Mouse (Mus musculus): ENCODE data around the gene Fancd2.

Fancd2 gene

GRCm38 (mm10) chr6:113530932-113531839 is at the start of gene Fancd2, which contains the start of gene Emc3:
Fancd2 (plus strand) TSS chr6:113531682.
Emc3 (minus strand) TSS chr6:113531652.
- DNase-seq (ENCODE audit: low read depth, low spot score), result peak; percentile 58

- DNase-seq (ENCODE audit: low read depth, low spot score), result no peak
Observed at GRCm38 (mm10) chr6:113482477-113483099, 48.9 kb upstream of the Fancd2 start.

- peak; percentile 97 for DNase-seq (ENCODE audit: low read depth, low spot score)
Observed at GRCm38 (mm10) chr6:113483100-113483615, 48.3 kb upstream of the Fancd2 start, which contains the start of gene Creld1. Creld1 (plus strand) TSS chr6:113483297.

DNA sequence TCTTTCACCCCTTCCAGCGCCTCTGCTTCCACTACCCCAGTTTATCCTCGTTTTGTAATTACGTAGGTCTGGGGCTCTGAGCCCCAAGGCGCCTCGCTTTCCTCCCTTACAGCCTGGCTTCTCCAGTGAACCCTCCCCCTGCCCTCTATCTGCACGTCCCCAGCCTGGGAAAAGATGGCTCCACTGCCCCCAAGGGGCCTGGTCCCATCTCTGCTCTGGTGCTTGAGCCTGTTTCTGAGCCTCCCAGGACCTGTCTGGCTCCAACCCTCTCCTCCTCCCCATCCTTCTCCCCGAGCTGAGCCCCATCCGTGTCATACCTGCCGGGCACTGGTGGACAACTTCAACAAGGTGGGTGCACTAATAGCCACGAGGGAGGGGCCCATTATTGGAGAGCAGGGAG is 47.8 kb upstream of the Fancd2 start:
- no peak for DNase-seq (ENCODE audit: low read depth, low spot score)

DNA sequence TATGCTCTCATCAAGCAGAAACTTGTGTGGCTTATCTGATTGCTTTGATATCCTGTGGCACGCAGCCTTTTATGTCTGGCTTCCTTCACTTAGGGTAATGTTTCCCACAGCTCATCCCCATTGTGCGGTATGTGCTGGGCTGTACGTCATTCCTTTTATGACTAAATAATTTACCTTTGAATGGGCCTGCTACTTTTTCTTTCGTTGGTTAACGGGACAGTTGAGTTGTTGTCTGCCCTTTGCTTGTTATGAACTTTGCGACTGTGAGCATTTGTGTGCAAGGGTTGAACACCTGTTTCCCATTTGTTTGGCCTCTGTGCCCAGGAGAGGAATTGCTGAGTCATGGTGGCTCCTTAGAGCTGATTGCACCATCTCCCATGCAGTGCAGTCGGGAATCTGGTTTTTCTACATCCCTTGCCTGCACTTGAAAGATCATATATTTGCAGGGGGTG is 44.3 kb upstream of the Fancd2 start:
- DNase-seq (ENCODE audit: low read depth, low spot score), result no peak

- DNase-seq (ENCODE audit: low read depth, low spot score), result no peak
Observed at GRCm38 (mm10) chr6:113489410-113489809, 42.1 kb upstream of the Fancd2 start.

- DNase-seq (ENCODE audit: low read depth, low spot score), result no peak
Observed at GRCm38 (mm10) chr6:113492101-113492864, 39.2 kb upstream of the Fancd2 start.

- no peak for DNase-seq (ENCODE audit: low read depth, low spot score)
Observed at GRCm38 (mm10) chr6:113494258-113494788, 37.2 kb upstream of the Fancd2 start.

GRCm38 (mm10) chr6:113495071-113495675 is 36.3 kb upstream of the Fancd2 start:
- no peak for DNase-seq (ENCODE audit: low read depth, low spot score)

- DNase-seq (ENCODE audit: low read depth, low spot score), result no peak
Observed at GRCm38 (mm10) chr6:113499346-113499745, 32.1 kb upstream of the Fancd2 start.

DNA sequence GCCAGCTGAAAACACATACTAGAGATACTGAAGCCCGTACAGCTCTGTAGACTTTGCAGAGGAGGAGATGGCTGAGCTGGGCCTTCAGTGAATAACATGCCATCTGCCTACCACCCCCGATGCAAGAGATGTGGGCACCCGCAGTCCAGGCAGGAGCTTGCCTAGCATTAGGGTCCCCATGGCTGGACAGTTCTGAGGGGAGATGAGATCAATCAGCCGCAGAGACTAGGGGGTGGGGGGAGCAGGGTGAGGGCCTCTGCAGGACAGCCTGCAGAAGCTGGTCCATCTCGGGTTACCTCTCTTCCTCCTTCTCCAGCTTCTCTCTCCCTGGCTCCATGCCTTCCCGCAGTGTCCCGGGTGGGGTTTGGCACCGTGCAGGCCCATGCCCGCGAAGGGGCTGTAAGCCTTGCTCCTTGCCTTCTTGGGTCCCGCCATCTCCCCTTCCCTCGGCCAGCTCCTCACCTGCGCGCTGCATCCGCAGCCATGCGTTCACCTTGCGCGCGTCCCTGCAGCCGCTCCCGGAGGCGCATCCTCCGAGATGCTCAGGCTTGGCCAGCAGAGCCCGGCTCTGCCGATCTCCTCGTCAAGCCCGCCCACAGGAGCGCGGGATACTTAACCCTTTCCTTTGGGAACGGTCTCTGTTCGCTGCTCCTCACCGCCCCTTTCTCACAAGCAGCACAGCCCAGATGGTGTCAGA is 29.9 kb upstream of the Fancd2 start, which contains the start of gene Prrt3:
Prrt3 (minus strand) TSS at position 544 of the 697 bp plus-strand sequence.
- DNase-seq (ENCODE audit: low read depth, low spot score), result peak; percentile 85

DNA sequence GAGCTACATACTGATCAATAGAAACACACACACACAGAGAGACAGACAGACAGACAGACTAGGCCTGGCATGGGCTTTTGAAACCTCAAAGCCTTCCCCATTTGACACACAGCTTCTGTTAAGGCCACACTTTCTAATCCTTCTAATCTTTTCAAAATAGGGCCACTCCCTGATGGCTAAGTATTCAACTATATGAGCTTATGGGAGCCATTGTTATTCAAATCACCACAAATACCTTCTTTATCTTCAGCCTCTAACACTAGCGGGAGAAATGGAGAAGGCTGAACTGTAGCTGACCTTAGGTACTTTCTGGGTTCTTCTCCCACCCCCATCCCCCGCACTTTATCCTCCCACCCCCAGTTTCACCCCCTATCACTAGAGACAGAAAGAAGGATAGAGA is 28.7 kb upstream of the Fancd2 start:
- no peak for DNase-seq (ENCODE audit: low read depth, low spot score)

DNA sequence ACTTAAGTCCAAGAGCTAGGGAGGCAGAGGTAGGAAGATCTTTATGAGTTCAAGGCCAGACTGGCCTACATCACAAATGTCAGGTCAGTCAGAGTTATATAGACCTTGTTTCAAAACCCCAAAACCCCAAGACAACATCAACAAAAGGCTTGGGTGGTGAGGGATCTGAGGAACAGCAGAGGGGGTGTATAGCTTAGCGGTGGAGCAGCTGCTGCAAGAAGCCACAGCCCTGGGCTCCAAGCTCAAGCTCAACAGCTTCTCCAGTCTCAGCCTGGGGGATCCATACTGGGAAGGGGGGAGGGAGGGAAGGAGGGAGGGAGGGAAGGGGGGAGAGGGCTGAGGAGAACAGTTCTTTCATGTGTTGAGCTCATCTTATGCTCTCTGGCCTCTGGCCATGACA is 25.8 kb upstream of the Fancd2 start:
- no peak for DNase-seq (ENCODE audit: low read depth, low spot score)

DNA sequence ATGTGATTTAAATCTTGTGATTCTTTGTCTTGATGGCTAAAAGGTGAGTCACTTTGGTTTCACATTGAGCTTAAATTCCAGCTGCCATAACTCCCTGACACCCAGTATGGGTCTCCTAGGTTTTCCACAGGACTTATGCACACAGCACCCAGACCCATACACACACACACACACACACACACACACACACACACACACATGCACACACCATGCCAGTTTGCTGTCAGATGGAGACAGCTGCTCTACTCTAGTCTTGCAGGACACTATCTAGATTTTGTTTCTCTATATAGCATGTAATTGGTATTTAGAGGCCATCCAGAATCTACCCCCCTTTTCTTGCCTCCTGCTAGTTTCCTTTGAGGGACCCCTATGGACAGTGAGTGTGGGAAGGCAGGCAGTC is 24.4 kb upstream of the Fancd2 start:
- no peak for DNase-seq (ENCODE audit: low read depth, low spot score)

DNA sequence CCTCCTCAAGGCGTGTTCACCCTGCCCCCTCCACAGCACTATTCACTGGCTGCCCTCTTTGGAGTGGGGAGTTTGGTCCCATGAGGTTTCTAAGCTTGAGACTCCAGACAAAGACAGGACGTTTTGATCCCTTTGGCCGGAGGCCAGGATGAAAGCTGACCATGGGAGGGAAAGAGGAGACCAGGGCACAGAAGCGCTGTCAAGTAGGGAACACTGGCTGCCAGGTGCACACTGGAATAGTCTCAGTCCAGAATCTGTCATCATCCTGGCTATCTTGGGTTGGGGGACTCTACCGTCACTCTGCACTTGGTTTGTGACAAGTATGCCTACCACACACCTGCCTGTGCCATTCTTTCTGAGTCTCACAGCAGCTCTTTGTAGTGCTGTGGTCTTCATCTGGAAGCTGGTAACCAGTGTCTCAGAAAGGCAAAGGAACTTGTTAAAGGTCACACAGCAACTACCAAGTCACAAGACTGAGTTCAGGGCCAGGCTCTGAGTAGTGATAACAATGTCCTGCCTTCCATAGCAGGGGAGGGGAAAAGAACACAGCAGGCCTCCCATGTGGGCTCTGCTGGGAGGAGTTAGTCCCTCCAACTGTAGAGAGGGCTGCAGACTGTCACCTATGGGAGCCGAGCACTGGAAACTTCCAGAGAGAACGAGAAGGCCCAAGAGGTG is 23.1 kb upstream of the Fancd2 start:
- DNase-seq (ENCODE audit: low read depth, low spot score), result no peak

DNA sequence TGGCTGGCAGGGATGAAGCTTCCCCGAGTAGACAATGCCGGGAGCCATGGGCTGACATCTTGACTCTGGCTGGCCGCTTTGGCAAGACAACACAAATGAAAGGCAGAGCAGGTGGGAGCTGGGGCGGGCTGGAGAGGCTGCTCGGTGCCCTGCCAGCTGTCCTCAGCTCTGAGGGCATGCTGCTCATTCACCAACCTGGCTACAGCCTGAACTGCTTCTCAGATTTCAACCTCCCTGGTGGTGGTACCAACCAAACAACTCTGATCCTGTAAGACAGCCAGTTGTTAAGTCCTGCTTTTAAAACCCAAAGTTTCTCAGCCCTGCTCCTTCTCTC is 22.6 kb upstream of the Fancd2 start:
- DNase-seq (ENCODE audit: low read depth, low spot score), result no peak

DNA sequence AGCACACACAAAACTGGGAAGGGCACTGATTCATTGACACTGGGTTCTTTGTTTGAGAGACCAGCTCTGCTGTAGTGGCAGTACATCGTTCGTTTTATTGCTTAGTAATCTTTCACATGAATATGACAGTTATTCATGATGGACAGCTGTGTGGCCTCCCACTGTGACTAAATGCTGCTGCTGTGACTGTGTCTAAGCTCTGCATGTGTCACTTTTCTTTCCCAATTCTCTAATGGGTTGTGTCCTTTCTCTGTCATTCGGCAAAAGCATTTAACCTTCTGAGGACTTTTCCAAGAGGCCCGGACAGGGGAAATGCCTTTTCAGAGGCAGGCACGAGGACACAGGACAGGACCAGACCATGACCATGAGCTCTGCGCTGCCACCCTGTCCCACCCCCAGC is 17.5 kb upstream of the Fancd2 start:
- DNase-seq (ENCODE audit: low read depth, low spot score), result no peak

GRCm38 (mm10) chr6:113514600-113514999 is 16.9 kb upstream of the Fancd2 start:
- DNase-seq (ENCODE audit: low read depth, low spot score), result no peak

DNA sequence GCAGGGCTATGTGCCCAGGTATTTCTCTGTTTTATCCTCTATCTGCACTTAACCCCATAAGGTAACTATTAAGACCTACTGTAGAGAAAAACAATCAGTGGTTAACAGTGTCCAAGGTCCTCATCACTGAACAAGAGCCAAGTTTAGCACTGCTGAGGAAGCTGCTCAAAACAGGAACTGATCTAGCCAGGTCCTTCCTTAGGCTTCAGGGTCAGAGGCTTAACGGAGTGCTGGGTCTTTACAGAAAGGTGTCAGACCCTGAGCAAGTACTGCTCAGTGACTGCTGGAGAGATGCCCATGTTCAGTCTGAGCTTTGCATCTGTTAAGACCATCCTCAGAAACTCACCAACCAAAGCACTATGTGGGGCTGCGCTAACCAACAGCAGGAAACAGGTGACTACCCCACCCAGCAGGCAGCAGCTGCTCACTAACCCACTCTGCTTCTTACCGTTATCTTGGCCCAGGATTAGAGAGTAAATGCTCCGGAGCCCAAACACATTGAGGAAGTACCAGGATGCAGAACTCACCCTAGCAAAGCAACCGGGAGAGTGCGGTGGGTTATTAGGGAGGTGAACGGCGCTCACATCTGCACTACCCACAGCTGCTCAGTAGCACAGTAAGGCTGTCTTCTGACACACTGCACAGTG is 13.9 kb upstream of the Fancd2 start:
- no peak for DNase-seq (ENCODE audit: low read depth, low spot score)
